Mouse (Mus musculus) C2C12 (cell line): ENCODE data around the gene Romo1. TPM values are rescaled to one million over a fixed set of nuclear protein-coding genes. Genes with fewer than 3 reads are reported as not detected.

Experiments used
- H3K27me3 ChIP-seq: one replicate; pipeline ENCODE4 v1.6.1; 2011; ENCODE audit not compliant: control insufficient read depth, insufficient read depth, insufficient read length
- H3K36me3 ChIP-seq: one replicate; pipeline ENCODE4 v1.6.1; 2011; ENCODE audit not compliant: control insufficient read depth, insufficient read depth
- H3K4me3 ChIP-seq: one replicate; pipeline ENCODE4 v1.5.1; 2011; ENCODE audit warnings: mild to moderate bottlenecking, control low read depth; ENCODE audit not compliant: poor library complexity, insufficient read depth, severe bottlenecking
- H3K79me2 ChIP-seq: one replicate; pipeline ENCODE4 v1.6.1; 2011; ENCODE audit not compliant: control insufficient read depth, insufficient read depth
- H3K79me3 ChIP-seq: one replicate; pipeline ENCODE4 v1.6.1; 2011; ENCODE audit warnings: low read depth, control low read depth
- H3ac ChIP-seq: one replicate; pipeline ENCODE3; 2011; ENCODE audit warnings: low read depth; ENCODE audit not compliant: control insufficient read depth, insufficient read length
- CEBPB ChIP-seq: IDR thresholded peaks from one replicate; pipeline ENCODE4 v1.6.1; 2011; ENCODE audit warnings: low read depth, mild to moderate bottlenecking, control low read depth, moderate library complexity
- CTCF ChIP-seq: IDR thresholded peaks from one replicate; pipeline ENCODE4 v1.5.1; 2011; ENCODE audit not compliant: control insufficient read depth, insufficient read depth, insufficient read length
- FOSL1 ChIP-seq: IDR thresholded peaks from one replicate; pipeline ENCODE4 v1.8.0; 2011; ENCODE audit warnings: mild to moderate bottlenecking, low read length; ENCODE audit not compliant: poor library complexity, insufficient read depth, severe bottlenecking
- MAX ChIP-seq: IDR thresholded peaks from one replicate; pipeline ENCODE4 v1.6.1; 2011; ENCODE audit warnings: mild to moderate bottlenecking, control low read depth
- MYOD1 ChIP-seq: IDR thresholded peaks from one replicate; pipeline ENCODE4 v1.6.1; 2011; ENCODE audit warnings: low read depth; ENCODE audit not compliant: control insufficient read depth, insufficient read length
- MYOG ChIP-seq: IDR thresholded peaks from one replicate; pipeline ENCODE4 v1.6.1; 2011; ENCODE audit not compliant: control insufficient read depth, insufficient read length; ENCODE audit errors: extremely low read depth
- USF1 ChIP-seq: IDR thresholded peaks from one replicate; pipeline ENCODE4 v1.6.1; 2011; ENCODE audit warnings: low read depth, mild to moderate bottlenecking, control low read depth, moderate library complexity
- polyA plus RNA-seq: library from polyadenylated mRNA; unstranded; fragments of >200 nt; fragmentation: generic; extraction: Trizol; gene quantifications from one replicate; pipeline ENCODE4 v1.2.1, GENCODE M21; 2012; ENCODE audit warnings: missing spikeins

The Romo1 gene
- polyA plus RNA-seq, 1 experiment: 287 TPM

- Histone ChIP-seq H3K79me2 (no peaks in the 10 kb centered on the region), H3ac (no peak overlapping the region), H3K79me3 (no peaks in the 10 kb centered on the region), H3K27me3 (no peaks in the 10 kb centered on the region), H3K36me3 (peaks cover 31% of the 10 kb centered on the region), H3K4me3 (no peak overlapping the region)
- no peak for TF ChIP-seq USF1
Observed at GRCm38 (mm10) chr2:156123731-156124130, 20.1 kb upstream of the Romo1 start.

- Histone ChIP-seq H3ac (no peak within 1 kb of the TSS), H3K4me3 (no peak within 1 kb of the TSS), H3K79me2 (no peaks in the 10 kb centered on the region), H3K27me3 (no peaks in the 10 kb centered on the region), H3K79me3 (no peaks in the 10 kb centered on the region), H3K36me3 (peaks cover 41% of the 10 kb centered on the region)
- TF ChIP-seq MYOG (no peak), CEBPB (no peak), FOSL1 (no peak), MAX (no peak), CTCF (no peak), MYOD1 (no peak), USF1 (no peak)
Observed at GRCm38 (mm10) chr2:156126992-156127391, 16.8 kb upstream of the Romo1 start, which contains the start of gene Gm28036. Gene Gm28036 (minus strand): TSS chr2:156127092.

GRCm38 (mm10) chr2:156134161-156134560, 9.7 kb upstream of the Romo1 start:
- H3K36me3 ChIP-seq: peaks cover 29% of the 10 kb centered on the region
- H3K4me3 ChIP-seq: no peak overlapping the region
- no peaks in the 10 kb centered on the region for H3K79me2 ChIP-seq
- no peak overlapping the region for H3ac ChIP-seq
- no peaks in the 10 kb centered on the region for H3K79me3 ChIP-seq
- TF ChIP-seq MYOG (no peak), CEBPB (no peak), USF1 (no peak), MYOD1 (no peak), CTCF (no peak), MAX (no peak), FOSL1 (no peak)
- no peaks in the 10 kb centered on the region for H3K27me3 ChIP-seq

GRCm38 (mm10) chr2:156135695-156136094, 8.1 kb upstream of the Romo1 start:
- peaks cover 35% of the 10 kb centered on the region for H3K36me3 ChIP-seq
- H3K27me3 ChIP-seq: no peaks in the 10 kb centered on the region
- no peak overlapping the region for H3K4me3 ChIP-seq
- H3K79me2 ChIP-seq: no peaks in the 10 kb centered on the region
- no peak for TF ChIP-seq CTCF
- no peak for TF ChIP-seq MAX
- TF ChIP-seq FOSL1: no peak
- TF ChIP-seq MYOD1: no peak
- TF ChIP-seq USF1: no peak
- no peak for TF ChIP-seq CEBPB
- TF ChIP-seq MYOG: no peak
- H3K79me3 ChIP-seq: no peaks in the 10 kb centered on the region
- H3ac ChIP-seq: no peak overlapping the region

- Histone ChIP-seq H3K4me3 (peak overlapping the region; percentile 73), H3K27me3 (no peaks in the 10 kb centered on the region), H3ac (no peak overlapping the region), H3K79me2 (peaks cover 41% of the 10 kb centered on the region), H3K79me3 (peaks cover 7% of the 10 kb centered on the region), H3K36me3 (peaks cover 40% of the 10 kb centered on the region)
- no peak for TF ChIP-seq USF1
- no peak for TF ChIP-seq FOSL1
- TF ChIP-seq MYOG: no peak
- no peak for TF ChIP-seq CEBPB
- no peak for TF ChIP-seq MYOD1
- no peak for TF ChIP-seq CTCF
- no peak for TF ChIP-seq MAX
Observed at GRCm38 (mm10) chr2:156142820-156143219, 1.0 kb upstream of the Romo1 start.

GRCm38 (mm10) chr2:156143367-156143766, 472 bp upstream of the Romo1 start:
- Histone ChIP-seq H3K79me2 (peaks cover 41% of the 10 kb centered on the region), H3K27me3 (no peaks in the 10 kb centered on the region), H3K36me3 (peaks cover 46% of the 10 kb centered on the region), H3K4me3 (peak overlapping the region; percentile 73), H3K79me3 (peaks cover 7% of the 10 kb centered on the region), H3ac (peak overlapping the region; percentile 87)
- TF ChIP-seq MYOD1: no peak
- TF ChIP-seq MAX: no peak
- no peak for TF ChIP-seq USF1
- no peak for TF ChIP-seq CTCF
- no peak for TF ChIP-seq CEBPB
- no peak for TF ChIP-seq FOSL1
